Mouse (Mus musculus): ENCODE data around the gene Rflnb.

DNA sequence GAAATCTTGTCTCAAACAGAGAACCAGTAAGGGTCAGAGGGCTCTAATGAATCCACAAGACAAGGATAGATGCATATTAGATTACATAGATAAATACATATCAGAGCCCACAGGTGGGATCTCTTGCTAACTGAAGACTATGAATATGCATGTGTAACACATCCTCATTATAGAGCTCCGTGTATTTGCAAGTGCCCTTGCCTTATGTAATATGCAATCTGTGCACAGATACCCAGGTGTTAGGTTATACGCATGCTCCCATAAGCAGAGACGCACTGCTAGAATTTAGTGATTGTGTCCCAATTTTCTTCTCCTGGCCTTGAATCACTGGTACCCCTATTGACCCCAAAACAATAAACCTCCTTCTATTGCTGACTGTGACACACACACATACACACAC, 55.4 kb downstream of the Rflnb start:
- TF ChIP-seq CTCF (conservative IDR thresholded peaks at IDR 0.05; ENCODE audit: insufficient read depth, insufficient read length, low read depth, low read length): no peak
- TF ChIP-seq POLR2A (IDR thresholded peaks at IDR 0.05; ENCODE audit: low read depth, low read length): no peak

Measured in kidney, adult 2 months (tissue).